Mouse (Mus musculus) heart, embryonic 13.5 days (tissue): ENCODE measurements around the gene Ms4a4d. TPM values are rescaled to one million over a fixed set of nuclear protein-coding genes. Genes with fewer than 3 reads are reported as not detected.
"Not testable (repeated sequence)": the region's sequence is repeated elsewhere in the genome, so short reads cannot be mapped to it uniquely, and the experiment has no call there.

Experiments
- ATAC-seq: fragments of 200-750 bp; cut with Nextera tagmentation; 2 replicates; pipeline ENCODE4 v1.8.0; 2017; ENCODE audit warnings: moderate TSS enrichment; ENCODE audit not compliant: insufficient number of reproducible peaks, low FRiP score, low TSS enrichment; ENCODE audit errors: extremely low read depth
- H3K27ac ChIP-seq: fragments of 300-500 bp; sonication (generic); replicated peaks from 2 replicates; pipeline ENCODE4 v1.5.1; 2015; ENCODE audit warnings: moderate library complexity, mild to moderate bottlenecking, inconsistent platforms
- H3K27me3 ChIP-seq: fragments of 300-500 bp; sonication (generic); replicated peaks from 2 replicates; pipeline ENCODE4 v1.6.1; 2015; ENCODE audit warnings: mild to moderate bottlenecking, inconsistent platforms
- H3K36me3 ChIP-seq: fragments of 300-500 bp; sonication (generic); 2 replicates; pipeline ENCODE4 v1.6.1; 2015; ENCODE audit warnings: mild to moderate bottlenecking, inconsistent platforms
- H3K4me1 ChIP-seq: fragments of 300-500 bp; sonication (generic); 2 replicates; pipeline ENCODE4 v1.6.1; 2015; ENCODE audit warnings: inconsistent platforms
- H3K4me2 ChIP-seq: fragments of 300-500 bp; sonication (generic); 2 replicates; pipeline ENCODE4 v1.6.1; 2015; ENCODE audit warnings: inconsistent platforms, mild to moderate bottlenecking, moderate library complexity
- H3K4me3 ChIP-seq: fragments of 300-500 bp; sonication (generic); 2 replicates; pipeline ENCODE4 v1.5.1; 2015; ENCODE audit warnings: moderate library complexity, mild to moderate bottlenecking, inconsistent platforms
- H3K9ac ChIP-seq: fragments of 300-500 bp; sonication (generic); 2 replicates; pipeline ENCODE4 v1.6.1; 2015; ENCODE audit warnings: inconsistent platforms, mild to moderate bottlenecking, moderate library complexity
- H3K9me3 ChIP-seq: fragments of 300-500 bp; sonication (generic); 2 replicates; pipeline ENCODE4 v1.6.1; 2016; ENCODE audit warnings: inconsistent platforms
- WGBS: fragments of 180-500 bp; shearing (Covaris S2); methylation state at CpG from one replicate; pipeline ENCODE4 v1.1.7; 2015; ENCODE audit warnings: mixed read lengths; 5-methylcytosine and 5-hydroxymethylcytosine counted together
- polyA plus RNA-seq: library from polyadenylated mRNA; unstranded; fragments of >200 nt; fragmentation: Nextera tagmentation; extraction: Ambion mirVana; gene quantifications from 2 replicates; pipeline ENCODE4 v1.2.1, GENCODE M21; 2015

Gene Ms4a4d
- polyA plus RNA-seq: 0.37 and 0.47 TPM in 2 replicates

DNA sequence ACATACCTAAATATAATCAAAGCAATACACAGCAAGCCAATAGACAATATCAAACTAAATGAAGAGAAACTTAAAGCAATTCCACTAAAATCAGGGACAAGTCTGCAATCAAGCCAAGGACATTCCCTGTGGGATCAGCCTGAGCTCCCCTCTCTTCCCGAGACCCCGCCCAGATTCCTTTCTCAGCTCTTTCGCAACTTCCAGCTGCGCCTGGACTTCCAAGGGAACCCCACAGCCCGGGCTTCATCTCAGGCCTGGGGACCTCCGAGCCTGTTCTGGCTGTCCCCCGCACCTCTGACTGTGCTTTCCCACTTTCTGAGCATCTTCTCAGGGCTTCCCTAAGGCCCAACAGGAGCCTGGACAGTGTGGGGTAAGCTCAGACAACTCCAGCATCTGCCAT, at the start of gene Ms4a4d:
Gene Ms4a4d, plus strand, starts transcription at position 209 of the 400 bp plus-strand sequence.
- H3K36me3 ChIP-seq: no peaks in the 10 kb centered on the region
- WGBS: 6% methylated on average over 7 of the region's 7 CpGs
- ATAC-seq: no peak

GRCm38 (mm10) chr19:11491406-11492189, 45.0 kb upstream of the Ms4a4d start:
- ATAC-seq: no peak
- Histone ChIP-seq H3K27ac (no peak overlapping the region), H3K9ac (no peak overlapping the region), H3K4me3 (no peak overlapping the region), H3K27me3 (no peaks in the 10 kb centered on the region), H3K36me3 (no peaks in the 10 kb centered on the region), H3K9me3 (no peaks in the 10 kb centered on the region), H3K4me1 (no peaks in the 10 kb centered on the region), H3K4me2 (no peak overlapping the region)
- WGBS: 61% methylated on average over 4 of the region's 4 CpGs

More for the DNA sequence above, at the start of gene Ms4a4d:
- no peaks in the 10 kb centered on the region for H3K27me3 ChIP-seq
- no peak within 1 kb of the TSS for H3K4me3 ChIP-seq
- H3K9ac ChIP-seq: no peak within 1 kb of the TSS
- H3K27ac ChIP-seq: no peak within 1 kb of the TSS
- H3K9me3 ChIP-seq: no peaks in the 10 kb centered on the region
- H3K4me2 ChIP-seq: no peak within 1 kb of the TSS
- no peaks in the 10 kb centered on the region for H3K4me1 ChIP-seq

DNA sequence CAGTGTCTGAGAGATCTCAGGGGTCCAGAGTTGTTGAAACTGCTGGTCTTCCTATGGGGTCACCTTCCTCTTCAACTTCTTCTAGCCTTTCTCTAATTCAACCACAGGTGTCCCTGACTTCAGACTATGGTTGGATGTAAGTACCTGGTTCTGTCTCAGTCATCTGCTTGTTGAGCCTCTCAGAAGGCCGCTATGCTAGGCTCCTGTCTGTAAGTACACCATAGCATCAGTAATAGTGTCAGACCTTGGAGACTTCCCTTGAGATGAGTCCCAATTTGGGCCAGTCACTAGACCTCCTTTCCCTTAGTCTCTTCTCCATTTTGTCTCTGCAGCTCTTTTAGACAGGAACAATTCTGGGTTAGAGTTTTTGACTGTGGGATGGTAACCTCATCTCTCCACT, 43.9 kb upstream of the Ms4a4d start:
- Histone ChIP-seq H3K9ac (no peak overlapping the region), H3K27me3 (no peaks in the 10 kb centered on the region), H3K36me3 (no peaks in the 10 kb centered on the region), H3K27ac (no peak overlapping the region), H3K4me1 (no peaks in the 10 kb centered on the region), H3K9me3 (no peaks in the 10 kb centered on the region), H3K4me3 (no peak overlapping the region), H3K4me2 (no peak overlapping the region)
- WGBS: 68% methylated on average over 1 of the region's 1 CpGs
- ATAC-seq: no peak

DNA sequence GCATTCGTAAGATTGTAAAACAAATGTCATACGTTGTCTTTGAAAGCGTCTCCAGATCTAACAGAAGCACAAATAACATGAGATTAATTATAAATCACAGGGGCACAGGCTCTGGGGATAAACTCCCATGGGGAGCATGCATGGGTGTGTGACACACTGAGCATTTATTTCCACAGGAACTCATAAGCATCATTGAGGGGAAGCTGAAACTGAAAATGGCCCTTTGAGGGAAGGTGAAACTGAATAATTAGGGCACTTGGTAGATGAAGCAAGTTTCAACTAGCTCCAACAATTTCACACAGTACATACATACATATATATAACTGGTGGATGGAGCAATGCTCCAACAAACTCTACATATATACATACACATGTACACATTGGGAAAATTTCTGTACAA, 42.1 kb upstream of the Ms4a4d start:
- H3K4me3 ChIP-seq: no peak overlapping the region
- no peak overlapping the region for H3K4me2 ChIP-seq
- H3K36me3 ChIP-seq: no peaks in the 10 kb centered on the region
- no peak overlapping the region for H3K27ac ChIP-seq
- no peaks in the 10 kb centered on the region for H3K27me3 ChIP-seq
- H3K9me3 ChIP-seq: no peaks in the 10 kb centered on the region
- no peaks in the 10 kb centered on the region for H3K4me1 ChIP-seq
- ATAC-seq: no peak
- H3K9ac ChIP-seq: no peak overlapping the region
- 82% methylated on average over 3 of the region's 3 CpGs for WGBS

GRCm38 (mm10) chr19:11496361-11496760, 40.2 kb upstream of the Ms4a4d start:
- Histone ChIP-seq H3K9me3 (no peaks in the 10 kb centered on the region), H3K4me1 (no peaks in the 10 kb centered on the region), H3K36me3 (no peaks in the 10 kb centered on the region), H3K4me2 (no peak overlapping the region), H3K27ac (no peak overlapping the region), H3K4me3 (no peak overlapping the region), H3K27me3 (no peaks in the 10 kb centered on the region), H3K9ac (no peak overlapping the region)
- WGBS: 61% methylated on average over 6 of the region's 6 CpGs
- ATAC-seq: no peak

- H3K4me2 ChIP-seq, H3K9me3 ChIP-seq, H3K4me1 ChIP-seq, ATAC-seq, H3K9ac ChIP-seq, H3K27me3 ChIP-seq, H3K4me3 ChIP-seq, H3K36me3 ChIP-seq, H3K27ac ChIP-seq: not testable (repeated sequence)
- WGBS: 72% methylated on average over 1 of the region's 1 CpGs
Measured at GRCm38 (mm10) chr19:11497300-11497699, 39.3 kb upstream of the Ms4a4d start.

GRCm38 (mm10) chr19:11500796-11501195, 35.8 kb upstream of the Ms4a4d start:
- Histone ChIP-seq H3K9me3 (no peaks in the 10 kb centered on the region), H3K4me1 (no peaks in the 10 kb centered on the region), H3K27ac (no peak overlapping the region), H3K36me3 (no peaks in the 10 kb centered on the region), H3K27me3 (no peaks in the 10 kb centered on the region), H3K9ac (no peak overlapping the region), H3K4me2 (no peak overlapping the region), H3K4me3 (no peak overlapping the region)
- 75% methylated on average over 1 of the region's 1 CpGs for WGBS
- ATAC-seq: no peak

- Histone ChIP-seq H3K9me3 (no peaks in the 10 kb centered on the region), H3K9ac (no peak overlapping the region), H3K36me3 (no peaks in the 10 kb centered on the region), H3K4me3 (no peak overlapping the region), H3K4me2 (no peak overlapping the region), H3K27ac (no peak overlapping the region), H3K27me3 (no peaks in the 10 kb centered on the region), H3K4me1 (no peaks in the 10 kb centered on the region)
- no peak for ATAC-seq
- WGBS: 74% methylated on average over 4 of the region's 4 CpGs
Measured at GRCm38 (mm10) chr19:11501326-11501725, 35.3 kb upstream of the Ms4a4d start.

DNA sequence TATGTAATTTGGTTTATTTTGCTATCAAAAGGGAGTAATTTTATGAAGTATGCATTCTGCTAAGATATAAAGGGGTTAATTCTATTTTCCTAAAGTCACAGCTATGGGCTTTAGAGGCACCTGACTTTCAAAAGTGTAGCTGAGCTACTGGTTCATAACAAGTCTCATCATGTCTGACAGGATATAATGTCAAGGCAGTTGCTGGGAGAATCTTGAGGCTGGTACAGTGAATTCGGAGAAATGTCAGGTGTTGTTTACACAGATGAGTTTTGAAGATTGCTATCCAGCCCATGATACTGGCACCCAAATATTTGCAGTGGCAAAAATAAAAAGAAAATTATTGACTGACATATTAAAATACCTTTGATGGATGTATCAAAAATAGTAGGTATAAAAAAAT, 31.7 kb upstream of the Ms4a4d start:
- WGBS: 54% methylated on average over 1 of the region's 1 CpGs

GRCm38 (mm10) chr19:11513458-11513857, 23.1 kb upstream of the Ms4a4d start:
- H3K36me3 ChIP-seq: no peaks in the 10 kb centered on the region
- no peak overlapping the region for H3K4me2 ChIP-seq
- H3K27me3 ChIP-seq: no peaks in the 10 kb centered on the region
- no peak overlapping the region for H3K4me3 ChIP-seq
- no peaks in the 10 kb centered on the region for H3K9me3 ChIP-seq
- no peak overlapping the region for H3K27ac ChIP-seq
- no peak for ATAC-seq
- no peak overlapping the region for H3K9ac ChIP-seq
- WGBS: 31% methylated on average over 1 of the region's 1 CpGs
- no peaks in the 10 kb centered on the region for H3K4me1 ChIP-seq

More for the DNA sequence above, 31.7 kb upstream of the Ms4a4d start:
- Histone ChIP-seq H3K9ac (no peak overlapping the region), H3K4me2 (no peak overlapping the region), H3K36me3 (no peaks in the 10 kb centered on the region), H3K4me1 (no peaks in the 10 kb centered on the region), H3K9me3 (no peaks in the 10 kb centered on the region), H3K27me3 (no peaks in the 10 kb centered on the region), H3K27ac (no peak overlapping the region), H3K4me3 (no peak overlapping the region)
- ATAC-seq: no peak

- no peaks in the 10 kb centered on the region for H3K27me3 ChIP-seq
- ATAC-seq: no peak
- no peaks in the 10 kb centered on the region for H3K4me1 ChIP-seq
- H3K27ac ChIP-seq: no peak within 1 kb of the TSS
- no peaks in the 10 kb centered on the region for H3K9me3 ChIP-seq
- no peak within 1 kb of the TSS for H3K4me3 ChIP-seq
- no peaks in the 10 kb centered on the region for H3K36me3 ChIP-seq
- H3K4me2 ChIP-seq: no peak within 1 kb of the TSS
- H3K9ac ChIP-seq: no peak within 1 kb of the TSS
Measured at GRCm38 (mm10) chr19:11516246-11516645, 20.4 kb upstream of the Ms4a4d start, which contains the start of gene Ms4a6b. Ms4a6b (plus strand) TSS chr19:11516512.

- Histone ChIP-seq H3K9me3 (no peaks in the 10 kb centered on the region), H3K27ac (no peak overlapping the region), H3K4me2 (no peak overlapping the region), H3K4me1 (no peaks in the 10 kb centered on the region), H3K9ac (no peak overlapping the region), H3K27me3 (no peaks in the 10 kb centered on the region), H3K4me3 (no peak overlapping the region), H3K36me3 (no peaks in the 10 kb centered on the region)
- 52% methylated on average over 4 of the region's 4 CpGs for WGBS
- no peak for ATAC-seq
Measured at GRCm38 (mm10) chr19:11516845-11517244, 19.8 kb upstream of the Ms4a4d start.
